Mouse (Mus musculus): ENCODE measurements around the gene Gm4778. TPM values are rescaled to one million over a fixed set of nuclear protein-coding genes. Genes with fewer than 3 reads are reported as not detected.
"Not testable (repeated sequence)": the region's sequence is repeated elsewhere in the genome, so short reads cannot be mapped to it uniquely, and the experiment has no call there.

Gm4778 gene
- total RNA-seq (2015; ENCODE audit: low replicate concordance), result not detected in 2 replicates
- total RNA-seq (2017; ENCODE audit: low replicate concordance), result not detected in 2 replicates

DNA sequence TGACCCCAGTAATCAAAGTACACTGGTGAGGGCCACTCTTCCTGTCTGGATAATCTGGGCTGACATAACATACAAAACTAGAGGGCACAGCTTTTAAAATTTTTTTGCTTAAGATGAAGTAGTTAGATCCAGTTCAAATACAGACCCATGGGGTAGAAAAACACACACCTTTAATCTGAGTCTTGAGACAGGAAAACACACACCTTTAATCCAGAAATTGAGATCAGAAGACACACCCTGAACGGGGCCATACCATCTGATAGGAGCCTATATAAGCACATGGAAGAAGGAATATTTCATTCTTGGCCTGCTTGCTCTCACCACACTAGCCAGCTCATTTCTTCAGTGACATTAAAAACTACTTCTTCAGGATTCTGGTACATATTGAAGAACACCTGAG, at the start of gene Gm4778:
TSS of gene Gm4778 (plus strand) at position 301 of the 400 bp plus-strand sequence.
- not testable (repeated sequence) for ATAC-seq (replicated peaks; ENCODE audit: low FRiP score, poor library complexity, severe bottlenecking)

DNA sequence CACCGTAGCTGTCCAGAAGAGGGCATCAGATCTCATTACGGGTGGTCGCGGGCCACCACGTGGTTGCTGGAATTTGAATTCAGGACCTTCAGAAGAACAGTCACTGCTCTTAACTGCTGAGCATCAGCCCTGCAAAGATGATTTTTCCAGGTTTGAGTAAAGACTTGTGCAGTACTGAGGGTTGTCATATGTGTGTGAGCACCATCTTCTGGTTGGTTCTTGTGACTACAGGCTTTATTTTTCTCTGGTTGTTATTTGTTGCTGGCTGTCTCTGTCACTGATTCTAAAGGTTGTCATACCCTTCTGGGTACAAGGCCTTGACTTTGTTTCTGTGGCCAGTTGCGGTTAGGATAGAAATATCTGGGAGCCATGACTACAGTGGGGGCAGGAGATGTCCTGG, 3.2 kb upstream of the Gm4778 start:
- no peak for ATAC-seq (replicated peaks; ENCODE audit: low FRiP score, poor library complexity, severe bottlenecking)

DNA sequence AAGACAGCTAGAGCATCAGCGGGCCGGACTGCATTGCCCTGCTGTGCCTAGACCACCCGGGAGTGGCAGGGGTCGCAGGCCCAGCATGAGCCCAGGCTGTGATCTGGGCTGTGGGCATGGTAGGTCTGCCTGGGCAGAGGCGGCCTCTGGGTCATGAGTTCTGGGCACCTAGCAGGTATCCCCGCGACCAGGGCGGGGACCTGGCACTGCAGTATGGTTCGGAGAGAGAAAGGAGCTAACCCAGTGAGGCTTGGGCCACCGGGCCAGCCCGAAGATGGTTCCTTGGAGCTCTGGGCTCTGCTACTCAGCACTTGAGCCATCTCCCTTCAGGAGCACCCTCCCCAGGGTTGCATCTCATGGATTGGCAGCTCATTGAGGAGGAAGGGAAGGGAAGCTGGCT, 12.2 kb downstream of the Gm4778 start:
- ATAC-seq (replicated peaks; ENCODE audit: low FRiP score, poor library complexity, severe bottlenecking), result no peak

DNA sequence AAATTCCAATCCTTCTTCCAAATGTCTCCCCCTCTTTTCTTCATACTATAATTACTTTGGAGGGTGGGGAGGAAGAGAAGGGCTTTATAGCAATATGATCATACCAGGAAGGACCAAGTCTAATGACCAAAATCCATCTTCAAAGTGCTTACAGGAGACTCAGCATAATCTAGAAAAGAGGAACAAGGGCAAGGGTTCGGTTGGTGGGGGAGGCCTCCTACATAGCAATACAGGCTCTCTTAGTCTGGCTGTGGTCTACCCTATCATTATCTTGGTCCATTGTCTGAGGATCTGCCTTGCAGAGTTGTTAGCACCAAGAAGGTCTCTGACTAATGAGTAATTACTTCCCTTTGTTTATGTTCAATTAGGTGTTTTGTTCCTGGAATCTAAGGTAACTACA, 41.6 kb downstream of the Gm4778 start:
- no peak for ATAC-seq (replicated peaks; ENCODE audit: low FRiP score, poor library complexity, severe bottlenecking)

DNA sequence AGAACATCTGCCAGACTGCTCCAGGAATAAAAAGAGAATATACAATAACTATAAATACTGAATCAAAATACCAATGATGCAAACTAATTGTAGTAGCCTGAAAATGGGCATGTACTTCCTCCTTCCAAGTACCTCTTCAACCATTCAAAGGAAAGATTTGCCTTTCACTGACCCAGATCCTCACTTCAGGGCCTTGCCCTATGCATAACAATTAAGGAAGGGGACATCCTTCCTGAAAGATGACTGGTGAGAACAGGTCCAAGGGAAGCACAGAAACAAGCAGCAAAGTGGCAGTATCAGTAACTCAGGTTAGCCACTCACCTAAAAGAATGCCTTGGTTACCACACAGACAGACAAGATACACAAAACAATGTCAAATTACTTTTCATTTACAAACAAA, 43.1 kb downstream of the Gm4778 start:
- no peak for ATAC-seq (replicated peaks; ENCODE audit: low FRiP score, poor library complexity, severe bottlenecking)

DNA sequence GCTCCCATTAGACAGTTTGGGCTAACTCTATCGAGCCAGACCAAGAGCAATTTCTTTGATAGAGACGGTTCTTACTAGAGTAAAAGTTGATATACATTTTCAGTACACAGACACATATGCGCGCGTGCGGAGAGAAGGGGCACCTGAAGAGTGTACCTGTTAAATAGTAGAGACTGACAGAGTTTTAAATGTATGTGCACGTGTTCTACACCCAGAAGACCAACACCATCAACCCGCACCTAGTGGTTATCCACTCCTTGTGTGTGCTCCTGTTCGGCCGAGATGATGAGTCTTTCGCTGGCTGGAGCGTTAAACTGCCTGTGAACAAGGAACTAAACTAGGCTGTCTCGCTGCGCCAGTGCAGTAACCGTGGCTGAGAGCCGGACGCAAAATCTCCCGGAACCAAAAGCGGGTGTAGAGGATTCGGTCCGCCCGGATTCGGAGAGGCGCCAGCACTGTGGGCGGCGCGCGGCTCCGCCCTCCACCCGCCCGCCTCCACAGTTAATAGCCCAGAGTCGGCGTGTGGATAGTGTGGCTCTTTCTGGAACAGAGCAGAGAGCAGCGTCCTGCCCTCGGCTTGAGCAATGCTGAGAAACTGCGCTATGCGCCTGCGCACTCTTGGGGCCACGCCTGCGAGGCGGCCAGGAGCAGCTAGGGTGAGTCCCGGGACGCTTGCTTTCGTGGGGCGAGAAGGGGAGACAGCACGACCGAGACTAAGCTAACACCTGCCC, 46.0 kb downstream of the Gm4778 start, which contains the start of gene Them4:
TSS of gene Them4 (plus strand) at position 457 of the 731 bp plus-strand sequence.
- peak; percentile 80 for ATAC-seq (replicated peaks; ENCODE audit: low FRiP score, poor library complexity, severe bottlenecking)

DNA sequence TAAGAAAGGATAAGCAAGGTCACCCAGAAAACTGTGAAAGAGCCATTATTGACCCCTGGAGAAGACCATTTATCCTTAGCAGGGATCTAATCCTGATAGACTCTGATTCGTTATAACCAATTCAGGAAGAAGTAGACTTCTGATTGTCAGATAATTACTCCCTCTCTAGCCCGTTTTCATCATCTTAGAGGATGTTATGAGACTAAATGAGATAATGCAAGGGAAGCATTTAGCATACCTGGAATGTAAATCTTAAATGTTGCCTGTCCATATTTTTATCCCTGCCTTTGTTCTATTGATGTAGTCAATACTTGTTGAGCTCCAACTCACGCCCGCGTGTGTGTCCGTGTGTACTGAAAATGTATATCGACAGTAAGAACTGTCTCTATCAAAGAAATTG, 46.7 kb downstream of the Gm4778 start:
- no peak for ATAC-seq (replicated peaks; ENCODE audit: low FRiP score, poor library complexity, severe bottlenecking)

DNA sequence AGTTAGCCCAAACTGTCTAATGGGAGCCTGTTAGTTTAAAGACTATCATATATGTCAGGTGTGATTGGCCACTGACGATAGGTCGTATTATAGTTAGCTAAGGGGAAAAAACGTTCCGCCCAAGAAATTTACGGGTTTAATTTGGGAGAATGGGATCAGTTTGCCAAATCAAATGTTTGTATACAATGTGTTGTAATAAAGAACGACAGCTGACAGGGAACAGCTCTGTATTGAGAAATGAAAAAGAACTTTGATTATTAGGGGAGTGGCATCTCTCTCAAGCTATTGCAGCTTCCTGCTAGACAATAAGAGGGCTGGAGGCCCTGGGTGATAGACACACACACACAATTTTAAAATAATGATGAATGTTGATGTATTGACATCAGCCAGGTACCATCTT, 47.1 kb downstream of the Gm4778 start:
- ATAC-seq (replicated peaks; ENCODE audit: low FRiP score, poor library complexity, severe bottlenecking), result no peak

DNA sequence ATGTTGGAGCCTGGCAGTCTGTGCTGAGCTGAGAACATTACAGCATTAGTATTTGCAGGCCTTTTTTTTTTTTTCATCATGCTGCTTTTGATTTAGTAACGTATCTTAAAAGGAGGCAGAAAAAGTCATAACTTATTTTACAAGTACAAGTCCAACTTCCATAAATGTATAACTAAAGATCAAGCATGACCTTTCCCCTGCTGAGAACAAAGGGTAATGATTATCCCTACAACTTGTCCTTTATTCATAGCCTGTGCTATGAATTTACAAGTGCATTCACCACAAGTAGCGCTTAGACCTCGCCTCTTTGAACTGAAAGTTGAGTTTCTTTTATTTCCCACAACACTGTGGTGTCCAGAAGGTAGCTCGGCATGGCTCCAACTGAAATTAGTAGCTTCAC, 47.5 kb downstream of the Gm4778 start:
- no peak for ATAC-seq (replicated peaks; ENCODE audit: low FRiP score, poor library complexity, severe bottlenecking)

Other genes starting within 250 kb of the Gm4778 start
- not detected in 2 replicates for gene Gm9125, start 209.2 kb upstream of the Gm4778 start, total RNA-seq (2015; ENCODE audit: low replicate concordance)
- not detected in 2 replicates for gene Gm9125, start 209.2 kb upstream of the Gm4778 start, total RNA-seq (2017; ENCODE audit: low replicate concordance)
- not detected in 2 replicates for gene Gm10697, start 191.4 kb upstream of the Gm4778 start, total RNA-seq (2015; ENCODE audit: low replicate concordance)
- gene Gm10697, start 191.4 kb upstream of the Gm4778 start, total RNA-seq (2017; ENCODE audit: low replicate concordance), result not detected in 2 replicates
- gene Gm10696, start 85.8 kb upstream of the Gm4778 start, total RNA-seq (2015; ENCODE audit: low replicate concordance), result not detected in 2 replicates
- not detected in 2 replicates for gene Gm10696, start 85.8 kb upstream of the Gm4778 start, total RNA-seq (2017; ENCODE audit: low replicate concordance)
- gene Gm5286, start 67.3 kb upstream of the Gm4778 start, total RNA-seq (2015; ENCODE audit: low replicate concordance), result not detected in 2 replicates
- gene Gm5286, start 67.3 kb upstream of the Gm4778 start, total RNA-seq (2017; ENCODE audit: low replicate concordance), result not detected in 2 replicates
- gene Them4, start 46.1 kb downstream of the Gm4778 start, total RNA-seq (2015; ENCODE audit: low replicate concordance), result 2.9 TPM in 1 of 2 replicates, not detected in the other
- 0.84 and 1.2 TPM in 2 replicates for gene Them4, start 46.1 kb downstream of the Gm4778 start, total RNA-seq (2017; ENCODE audit: low replicate concordance)
- not detected in 2 replicates for gene Them5, start 78.1 kb downstream of the Gm4778 start, total RNA-seq (2015; ENCODE audit: low replicate concordance)
- gene Them5, start 78.1 kb downstream of the Gm4778 start, total RNA-seq (2017; ENCODE audit: low replicate concordance), result not detected in 2 replicates
- gene C2cd4d, start 98.4 kb downstream of the Gm4778 start, total RNA-seq (2015; ENCODE audit: low replicate concordance), result not detected in 2 replicates
- not detected in 2 replicates for gene C2cd4d, start 98.4 kb downstream of the Gm4778 start, total RNA-seq (2017; ENCODE audit: low replicate concordance)
- not detected in 2 replicates for gene Rorc, start 108.8 kb downstream of the Gm4778 start, total RNA-seq (2015; ENCODE audit: low replicate concordance)
- gene Rorc, start 108.8 kb downstream of the Gm4778 start, total RNA-seq (2017; ENCODE audit: low replicate concordance), result not detected in 2 replicates
- not detected in 2 replicates for gene Lingo4, start 134.5 kb downstream of the Gm4778 start, total RNA-seq (2015; ENCODE audit: low replicate concordance)
- not detected in 2 replicates for gene Lingo4, start 134.5 kb downstream of the Gm4778 start, total RNA-seq (2017; ENCODE audit: low replicate concordance)
- gene Tdrkh, start 149.2 kb downstream of the Gm4778 start, total RNA-seq (2015; ENCODE audit: low replicate concordance), result 1.9 and 6.5 TPM in 2 replicates
- gene Tdrkh, start 149.2 kb downstream of the Gm4778 start, total RNA-seq (2017; ENCODE audit: low replicate concordance), result 1.7 TPM in 1 of 2 replicates, not detected in the other
- 11.5 and 20.8 TPM in 2 replicates for gene Mrpl9, start 179.3 kb downstream of the Gm4778 start, total RNA-seq (2015; ENCODE audit: low replicate concordance)
- gene Mrpl9, start 179.3 kb downstream of the Gm4778 start, total RNA-seq (2017; ENCODE audit: low replicate concordance), result 10.5 and 13.0 TPM in 2 replicates
- not detected in 2 replicates for gene Oaz3, start 179.9 kb downstream of the Gm4778 start, total RNA-seq (2015; ENCODE audit: low replicate concordance)
- not detected in 2 replicates for gene Oaz3, start 179.9 kb downstream of the Gm4778 start, total RNA-seq (2017; ENCODE audit: low replicate concordance)
- not detected in 2 replicates for gene Celf3, start 214.3 kb downstream of the Gm4778 start, total RNA-seq (2015; ENCODE audit: low replicate concordance)
- not detected in 2 replicates for gene Celf3, start 214.3 kb downstream of the Gm4778 start, total RNA-seq (2017; ENCODE audit: low replicate concordance)
- gene Riiad1, start 216.3 kb downstream of the Gm4778 start, total RNA-seq (2015; ENCODE audit: low replicate concordance), result not detected in 2 replicates
- gene Riiad1, start 216.3 kb downstream of the Gm4778 start, total RNA-seq (2017; ENCODE audit: low replicate concordance), result not detected in 2 replicates